Mouse (Mus musculus) T-helper 17 cell (primary cell): ENCODE data around the gene Lhx2.

Experiments used
- in situ Hi-C, 2 experiments: fragments of 300-600 bp; cut with MboI, MseI; formaldehyde crosslinking; loops; 1 replicate in 1 of 2; 2 replicates in 1 of 2; pipeline ENCODE4 v1.15.1; 2025; ENCODE audit warnings: high pct_unique_total_duplicates in 2 of 2

Lhx2 gene

GRCm38 (mm10) chr2:38346881-38347764, 8.0 kb downstream of the Lhx2 start:
- in situ Hi-C loops = no loop called here

DNA sequence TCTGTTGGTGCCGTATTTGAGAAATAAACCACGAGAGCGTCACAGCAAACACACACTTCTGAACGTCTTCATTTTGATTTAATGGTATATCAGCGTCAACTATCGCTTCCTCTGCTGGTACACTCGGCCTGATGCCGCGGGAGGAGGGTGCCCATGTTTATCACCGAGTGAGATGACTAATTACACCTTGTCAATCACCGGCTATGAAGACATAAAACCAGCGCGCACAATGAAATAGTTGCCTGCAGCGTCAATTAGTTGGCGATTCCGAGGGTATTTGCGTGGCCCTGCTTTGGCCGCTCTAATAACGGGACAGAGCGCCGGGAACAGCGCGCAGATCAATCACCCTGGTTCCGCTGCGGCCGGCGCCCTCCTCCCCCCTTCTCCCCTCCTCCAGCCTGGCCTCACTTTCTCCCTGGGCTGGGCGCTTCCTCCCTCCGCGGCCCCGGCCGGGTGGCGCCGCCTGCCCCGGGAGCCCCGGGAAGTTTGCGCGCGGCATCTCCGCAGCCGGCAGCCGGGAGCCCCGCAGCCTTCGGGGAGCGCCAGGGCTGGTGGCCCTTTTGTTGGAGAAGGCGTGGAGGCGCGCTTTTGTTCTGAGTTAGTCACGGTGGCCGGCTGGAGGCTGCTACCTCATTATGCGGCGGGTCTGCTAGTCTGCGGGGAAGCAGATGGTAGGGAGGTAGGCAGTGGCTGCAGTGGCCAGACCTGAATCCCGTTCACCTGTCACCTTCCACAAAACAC, 8.9 kb downstream of the Lhx2 start:
- in situ Hi-C loops = no loop called here

DNA sequence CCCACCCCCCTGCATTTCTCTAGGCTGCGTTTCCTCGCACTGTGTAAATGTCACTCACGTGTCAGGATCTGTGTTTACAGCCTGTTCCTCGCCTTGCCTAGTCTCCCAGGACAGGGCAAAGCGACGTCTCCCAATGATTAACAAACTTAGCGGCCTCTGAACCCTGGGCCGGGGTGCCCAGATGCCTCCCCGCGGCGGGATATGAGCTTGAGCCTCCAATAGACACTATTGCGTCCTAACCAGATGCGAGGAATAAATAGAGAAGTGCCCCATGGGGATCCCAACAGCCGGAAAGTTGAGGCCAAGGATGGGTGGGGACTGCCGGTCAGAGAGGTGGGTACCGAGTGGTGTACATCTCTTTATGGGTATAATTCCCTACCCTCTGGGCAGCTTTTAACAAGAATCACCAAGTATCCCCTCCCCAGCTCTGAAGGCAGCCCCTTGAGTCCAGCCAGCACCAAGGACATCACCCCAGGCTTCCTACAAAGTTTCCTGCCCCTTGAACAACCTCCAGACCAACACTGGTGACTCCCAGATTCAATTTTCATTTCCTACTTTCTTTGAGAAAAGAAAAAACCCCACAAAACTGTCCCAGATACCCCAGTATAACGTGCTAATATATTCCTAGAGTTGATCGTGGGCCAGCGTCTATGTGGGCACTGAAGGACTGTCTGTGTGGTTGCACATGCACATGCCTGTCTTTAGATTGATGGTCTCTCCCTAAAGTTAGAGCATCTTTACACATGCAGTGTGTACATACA, 9.8 kb downstream of the Lhx2 start:
- in situ Hi-C loops = no loop called here

DNA sequence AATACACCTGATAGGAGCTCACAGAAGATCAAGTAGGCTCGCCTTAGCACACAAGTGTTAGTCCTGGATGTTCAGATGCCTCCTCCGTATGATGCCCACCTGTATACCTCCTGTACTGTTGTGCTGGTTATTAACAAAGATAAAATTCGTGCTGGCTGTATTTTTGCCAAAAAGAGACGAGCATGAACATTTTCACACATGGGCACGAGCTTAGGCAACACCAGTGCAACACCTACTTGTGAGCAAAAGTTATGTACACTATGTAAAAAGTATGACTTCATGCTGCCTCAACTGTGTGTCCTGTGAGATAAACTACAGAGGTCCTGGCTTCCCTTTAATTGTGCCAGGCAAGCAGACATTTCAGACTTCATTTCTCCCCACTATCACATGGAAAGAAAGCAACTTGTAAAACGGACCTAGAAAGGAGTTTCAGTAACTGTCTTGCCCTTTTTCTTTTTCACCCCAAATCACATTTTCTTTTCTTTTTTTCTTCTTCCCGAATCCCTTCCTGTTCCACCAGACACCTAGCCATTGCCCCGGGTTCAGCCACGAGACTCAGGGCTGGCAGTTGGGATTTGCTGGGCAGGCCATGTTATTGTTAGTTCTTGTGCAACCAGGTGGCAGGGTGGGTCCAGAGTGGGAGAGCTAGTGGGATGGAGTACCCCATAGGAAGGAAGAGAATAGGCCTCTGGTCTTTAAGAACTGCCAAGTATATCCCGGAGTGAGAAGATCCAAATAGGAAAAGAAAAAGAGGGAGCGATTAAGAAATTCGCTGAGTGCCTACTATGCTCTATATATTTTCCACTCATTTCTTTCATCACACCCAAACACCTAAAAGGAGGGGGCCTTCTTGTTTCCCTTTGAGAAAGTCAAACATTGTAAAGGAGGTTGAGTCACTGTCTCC, 10.6 kb downstream of the Lhx2 start:
- in situ Hi-C loops = no loop called here

GRCm38 (mm10) chr2:38350386-38350785, 11.3 kb downstream of the Lhx2 start:
- in situ Hi-C loops = no loop called here

GRCm38 (mm10) chr2:38350796-38351195, 11.7 kb downstream of the Lhx2 start:
- in situ Hi-C loops = no loop called here

DNA sequence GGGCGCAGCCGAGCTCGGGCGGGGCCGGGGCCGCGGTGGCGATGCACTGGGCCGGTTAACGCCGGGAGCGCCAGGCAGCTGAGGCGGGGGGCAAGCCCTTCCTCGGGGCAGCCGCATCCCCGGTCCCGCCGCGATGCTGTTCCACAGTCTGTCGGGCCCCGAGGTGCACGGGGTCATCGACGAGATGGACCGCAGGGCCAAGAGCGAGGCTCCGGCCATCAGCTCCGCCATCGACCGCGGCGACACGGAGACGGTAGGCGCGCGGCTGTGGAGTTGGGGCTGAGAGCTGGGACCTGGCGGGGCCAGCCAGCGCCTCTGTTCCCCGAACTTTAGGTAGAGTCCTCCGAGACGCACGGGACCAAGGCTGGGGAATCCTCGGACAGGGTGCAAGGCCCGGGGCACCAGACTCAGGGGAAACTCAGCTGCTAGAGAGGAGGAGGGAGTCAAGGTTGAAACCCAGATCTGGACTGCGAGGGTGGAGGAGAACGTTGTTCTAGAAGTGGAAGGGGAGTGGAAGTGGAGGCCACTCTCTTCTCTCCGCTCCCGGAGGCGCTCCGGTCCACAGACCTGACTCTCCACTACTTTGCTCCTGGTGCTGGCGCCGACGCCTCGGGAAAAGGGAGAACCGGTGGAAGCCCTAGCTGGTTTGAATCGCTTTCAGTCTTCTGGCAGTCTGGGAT, 12.7 kb downstream of the Lhx2 start:
- in situ Hi-C loops = no loop called here

- in situ Hi-C loops = no loop called here
Measured at GRCm38 (mm10) chr2:38352321-38353007, 13.4 kb downstream of the Lhx2 start.

- in situ Hi-C loops = no loop called here
Measured at GRCm38 (mm10) chr2:38353008-38353379, 13.9 kb downstream of the Lhx2 start.

GRCm38 (mm10) chr2:38353664-38354063, 14.6 kb downstream of the Lhx2 start:
- in situ Hi-C loops = no loop called here

DNA sequence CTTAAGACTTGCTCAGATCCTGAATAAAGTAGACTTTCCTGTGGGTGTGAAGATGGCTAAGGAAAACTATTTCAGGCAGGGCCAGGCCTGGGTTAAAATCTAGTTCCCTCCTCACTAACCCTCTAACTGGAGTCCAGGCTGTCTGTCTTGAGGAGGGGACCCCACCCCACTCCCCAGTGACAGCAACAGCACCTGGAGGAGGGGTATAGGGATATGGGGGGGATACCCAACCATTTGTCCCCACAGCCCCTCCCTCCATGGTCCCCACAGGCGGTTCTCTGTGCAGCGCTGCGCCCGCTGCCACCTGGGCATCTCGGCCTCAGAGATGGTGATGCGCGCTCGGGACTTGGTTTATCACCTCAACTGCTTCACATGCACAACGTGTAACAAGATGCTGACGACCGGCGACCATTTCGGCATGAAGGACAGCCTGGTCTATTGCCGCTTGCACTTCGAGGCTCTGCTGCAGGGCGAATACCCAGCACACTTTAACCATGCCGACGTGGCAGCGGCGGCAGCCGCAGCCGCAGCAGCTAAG, 15.2 kb downstream of the Lhx2 start:
- in situ Hi-C loops = no loop called here

DNA sequence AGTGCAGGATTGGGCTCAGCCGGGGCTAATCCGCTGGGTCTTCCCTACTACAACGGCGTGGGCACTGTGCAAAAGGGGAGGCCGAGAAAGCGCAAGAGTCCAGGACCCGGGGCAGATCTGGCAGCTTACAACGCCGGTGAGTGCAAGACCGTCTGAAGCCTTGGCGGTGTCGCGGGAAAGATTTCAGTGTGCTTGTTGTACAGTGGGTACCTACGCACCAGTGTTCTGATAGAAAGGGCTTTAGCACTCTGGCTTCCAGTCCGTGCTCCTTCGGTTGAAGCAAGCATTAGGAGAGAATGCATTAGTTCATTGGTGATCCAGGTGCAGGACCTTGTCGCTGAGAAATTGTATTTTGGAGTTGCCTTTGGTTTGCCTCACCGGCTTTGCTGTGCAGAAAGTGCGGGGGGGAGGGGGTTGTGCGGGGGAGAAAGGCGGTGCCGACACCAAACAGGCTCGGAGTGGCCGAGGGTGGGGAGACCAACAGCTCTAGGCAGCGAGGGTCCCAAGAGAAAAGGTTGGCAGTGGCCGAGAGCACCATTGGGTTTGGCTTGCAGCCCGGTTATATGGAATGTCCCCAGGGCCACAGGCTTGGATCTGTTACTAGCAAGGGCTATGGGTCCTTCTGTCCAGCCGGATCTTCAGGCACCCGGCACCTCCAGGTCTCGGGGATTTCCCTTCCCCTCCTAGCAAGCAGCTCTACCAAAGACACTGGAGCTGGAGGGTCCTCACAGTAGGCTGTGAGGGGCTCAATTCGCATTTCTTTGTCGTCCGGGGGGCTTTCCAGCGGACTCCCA, 15.8 kb downstream of the Lhx2 start:
- in situ Hi-C loops = no loop called here

DNA sequence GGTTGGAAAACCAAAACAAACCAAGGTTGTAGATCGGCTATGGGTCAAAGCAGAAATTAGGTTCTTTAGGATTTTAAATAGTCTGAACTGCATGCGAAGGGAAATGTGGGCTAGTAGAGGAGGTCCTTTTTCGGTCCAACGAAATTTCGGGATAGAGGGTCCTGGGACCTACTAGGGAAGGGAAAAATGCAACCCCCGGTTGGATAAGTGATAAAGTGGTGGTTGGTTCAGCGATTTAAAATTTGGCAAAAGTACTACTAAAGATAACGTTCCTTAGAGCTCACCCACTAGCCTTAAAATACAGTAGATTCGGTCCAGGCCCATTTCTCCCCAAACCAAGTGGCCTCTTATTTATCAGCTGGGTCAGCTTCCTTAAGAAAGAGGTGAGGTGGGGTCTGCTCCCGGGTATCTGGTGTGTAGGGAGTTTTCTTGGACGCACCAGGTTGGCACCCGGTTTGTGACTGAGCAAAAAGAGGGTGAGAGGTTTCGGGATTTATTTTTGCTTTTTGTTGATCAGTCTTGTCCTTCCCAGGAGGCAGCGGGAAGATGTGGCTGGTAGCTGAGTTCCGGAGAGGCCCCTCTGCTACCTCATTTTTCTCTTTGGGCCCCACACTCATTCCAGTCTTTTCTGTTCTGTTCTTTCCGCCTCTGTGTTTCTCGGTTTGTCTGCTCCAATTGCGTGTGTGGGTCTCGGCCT, 16.8 kb downstream of the Lhx2 start:
- in situ Hi-C loops = no loop called here

GRCm38 (mm10) chr2:38356428-38357260, 17.6 kb downstream of the Lhx2 start:
- in situ Hi-C loops = no loop called here

GRCm38 (mm10) chr2:38357294-38358246, 18.5 kb downstream of the Lhx2 start:
- in situ Hi-C loops = no loop called here

DNA sequence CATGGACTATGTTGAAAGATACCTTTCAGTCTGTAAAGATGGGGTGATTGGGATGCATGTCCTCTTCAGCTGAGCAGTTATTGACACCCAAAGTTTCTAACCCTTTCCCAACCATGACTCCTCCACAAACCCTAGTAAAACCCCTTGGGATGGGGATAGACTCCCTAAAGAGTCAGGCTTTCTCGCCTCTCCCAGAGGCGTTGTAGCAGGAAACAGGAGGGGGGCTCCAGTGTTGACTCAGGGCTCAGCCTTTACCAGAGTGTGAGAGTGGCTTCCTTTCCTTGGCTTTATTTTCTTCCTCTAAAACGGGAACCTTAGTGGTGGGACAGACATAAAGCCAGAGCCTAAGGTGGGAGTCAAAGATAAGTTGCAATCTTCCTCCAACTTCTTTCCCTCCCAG, 19.5 kb downstream of the Lhx2 start:
- in situ Hi-C loops = no loop called here
